Mouse (Mus musculus) heart, adult 2 months (tissue): ENCODE results near the gene Mettl25. TPM values are rescaled to one million over a fixed set of nuclear protein-coding genes. Genes with fewer than 3 reads are reported as not detected.

Source experiments
- DNase-seq, 2 experiments: peaks; one replicate each; pipeline ENCODE4 v3.0.0; 2021
- H3K27ac ChIP-seq: fragments of 200-600 bp; 2 replicates; pipeline ENCODE4 v1.8.1; 2022
- H3K27me3 ChIP-seq: fragments of 200-500 bp; 2 replicates; pipeline ENCODE4 v1.6.1; 2012; ENCODE audit warnings: mild to moderate bottlenecking, low read length, inconsistent platforms, mixed read lengths; ENCODE audit not compliant: control insufficient read depth, insufficient read depth
- H3K36me3 ChIP-seq: fragments of 200-500 bp; 2 replicates; pipeline ENCODE4 v1.6.1; 2012; ENCODE audit warnings: low read length, inconsistent platforms; ENCODE audit not compliant: control insufficient read depth, insufficient read depth
- H3K4me1 ChIP-seq: fragments of 200-500 bp; 2 replicates; pipeline ENCODE4 v1.6.1; 2011; ENCODE audit warnings: low read length; ENCODE audit not compliant: control insufficient read depth, insufficient read depth
- H3K4me3 ChIP-seq: fragments of 200-600 bp; 2 replicates; pipeline ENCODE4 v1.8.1; 2022
- H3K79me2 ChIP-seq: fragments of 200-500 bp; replicated peaks from 2 replicates; pipeline ENCODE4 v1.6.1; 2012; ENCODE audit warnings: mild to moderate bottlenecking, inconsistent platforms, low read length, moderate library complexity, mixed read lengths; ENCODE audit not compliant: control insufficient read depth, insufficient read depth
- H3K9ac ChIP-seq: fragments of 200-500 bp; 2 replicates; pipeline ENCODE4 v1.6.1; 2012; ENCODE audit warnings: low read depth, mild to moderate bottlenecking, control low read depth, inconsistent platforms, low read length, mixed read lengths
- CTCF ChIP-seq: fragments of 200-600 bp; IDR thresholded peaks from 2 replicates; pipeline ENCODE4 v1.8.1; 2022; ENCODE audit warnings: antibody characterized with exemption, mild to moderate bottlenecking, moderate library complexity
- EP300 ChIP-seq: fragments of 200-500 bp; IDR thresholded peaks from 2 replicates; pipeline ENCODE4 v1.6.1; 2011; ENCODE audit warnings: low read depth, low read length, control low read depth; ENCODE audit not compliant: insufficient read depth
- POLR2A ChIP-seq: fragments of 200-500 bp; IDR thresholded peaks from 2 replicates; pipeline ENCODE4 v1.6.1; 2011; ENCODE audit warnings: mild to moderate bottlenecking, low read depth, low read length, control low read depth; ENCODE audit not compliant: insufficient read depth
- WGBS: fragments of 180-500 bp; shearing (Covaris S2); methylation state at CpG from one replicate; pipeline ENCODE4 v1.1.7; 2018; 5-methylcytosine and 5-hydroxymethylcytosine counted together
- intact Hi-C: fragments of 180-260 bp; cut with DNase I; formaldehyde crosslinking; loops from one replicate; pipeline ENCODE4 v1.15.1; 2025
- polyA plus RNA-seq: library from polyadenylated mRNA; depleted of rRNA; stranded (reverse); fragments of >200 nt; gene quantifications from 2 replicates; pipeline ENCODE4 v1.2.3, GENCODE M21; 2012; rRNA removed
- total RNA-seq, 2 experiments: library from RNA; stranded (reverse); gene quantifications; 2 replicates each; pipeline ENCODE4 v1.2.3; 2021

The Mettl25 gene
- total and polyA plus RNA-seq, 3 experiments = 2.0 to 4.2 (median 3.9) TPM

DNA sequence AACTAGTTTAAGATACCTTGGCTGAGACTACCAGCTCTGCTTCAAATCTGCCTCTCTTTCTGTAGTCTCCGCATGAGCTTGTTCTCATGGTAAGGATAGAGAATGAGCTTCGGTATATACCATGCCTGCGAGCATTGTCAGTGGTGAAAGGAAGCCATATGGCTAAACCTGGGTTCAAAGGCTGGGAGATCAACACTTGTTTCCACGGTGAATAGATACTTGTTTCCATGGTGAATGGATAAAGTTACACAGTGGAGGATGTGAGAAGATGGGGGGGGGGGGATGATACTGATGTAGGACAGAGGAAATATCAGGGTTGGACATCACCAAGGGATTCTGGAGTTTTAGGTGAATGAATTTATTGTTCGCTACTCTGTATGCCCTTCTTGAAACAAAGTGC, 128.0 kb downstream of the Mettl25 start:
- Histone ChIP-seq H3K27ac (no peak overlapping the region), H3K79me2 (no peaks in the 10 kb centered on the region), H3K27me3 (no peaks in the 10 kb centered on the region), H3K36me3 (no peaks in the 10 kb centered on the region), H3K4me3 (no peak overlapping the region), H3K9ac (no peak overlapping the region), H3K4me1 (no peaks in the 10 kb centered on the region)
- DNase-seq = no peak
- TF ChIP-seq CTCF = no peak
- TF ChIP-seq POLR2A = no peak
- TF ChIP-seq EP300 = no peak
- WGBS = 75% methylated on average over 5 of the region's 5 CpGs
- intact Hi-C loops = loop anchor here (10.0 kb wide), 1 partner anchor 1728 kb away; no protein-coding TSS in a partner anchor

Other genes starting within 250 kb of the Mettl25 start
- 10 to 100 TPM; 11.2 to 11.3 TPM for gene Ccdc59, start 313 bp downstream of the Mettl25 start, total RNA-seq
- 3.6 and 4.9 TPM in 2 replicates for gene Ccdc59, start 313 bp downstream of the Mettl25 start, polyA plus RNA-seq